Comparison of ENCODE assay signal across 9 mouse cellular contexts in genomic region chr11:6768599-6769436, GRCm38 (mm10).
A peak's percentile ranks its signal among the peaks of the same experiment; 100 is the strongest.
DNase-seq lines count a peak whose midpoint lies in the region; ATAC-seq and TF ChIP-seq lines count a peak whose summit lies in the region.
"Had no signal": no experiment of that assay in that cellular context is flagged by ENCODE, and none has a peak within 500 bp of the region (broad histone marks: within the 10 kb centered on the region; RNA-seq: fewer than 3 reads in every experiment).

No protein-coding gene starts in this region.

- no peak overlapping the region for H3K9ac ChIP-seq in embryonic facial prominence, embryonic 14.5 days (ENCODE audit: low read depth, low read length)
- no peak overlapping the region for H3K9ac ChIP-seq in kidney, embryonic 15.5 days
- H3K9ac ChIP-seq in liver, adult 2 months (ENCODE audit: low read depth, low read length): no peak overlapping the region
- H3K9ac ChIP-seq in neural tube, embryonic 12.5 days: no peak overlapping the region
- no peak overlapping the region for H3K9ac ChIP-seq in stomach, embryonic 14.5 days (replicated peaks; ENCODE audit: low read depth, low read length)
- H3K9ac ChIP-seq: embryonic facial prominence, embryonic 15.5 days had no signal

- no peak for TF ChIP-seq POLR2A in bone marrow, adult 2 months (IDR thresholded peaks at IDR 0.05; ENCODE audit: borderline replicate concordance, control insufficient read depth, low read depth, low read length)
- TF ChIP-seq POLR2A in liver, adult 2 months (IDR thresholded peaks at IDR 0.05; ENCODE audit: extremely low read depth, insufficient read depth, low read length): no peak

- no peaks in the 10 kb centered on the region for H3K27me3 ChIP-seq in embryonic facial prominence, embryonic 14.5 days (replicated peaks; ENCODE audit: control insufficient read depth, insufficient read depth, low read length)
- 0 out of 2 replicates have a peak, but pooled peaks cover 3% of the 10 kb centered on the region for H3K27me3 ChIP-seq in heart, embryonic 10.5 days (ENCODE audit: insufficient read depth, poor library complexity, severe bottlenecking)
- H3K27me3 ChIP-seq in kidney, embryonic 15.5 days: no peaks in the 10 kb centered on the region
- no peaks in the 10 kb centered on the region for H3K27me3 ChIP-seq in liver, adult 2 months (ENCODE audit: control insufficient read depth, insufficient read depth, low read length)
- peaks cover 5% of the 10 kb centered on the region; the same call in 1 of the 2 replicates for H3K27me3 ChIP-seq in neural tube, embryonic 12.5 days (replicated peaks)
- H3K27me3 ChIP-seq in stomach, embryonic 14.5 days (ENCODE audit: control insufficient read depth, insufficient read depth, low read length): no peaks in the 10 kb centered on the region
- H3K27me3 ChIP-seq: embryonic facial prominence, embryonic 15.5 days had no signal

- 49% methylated on average over 22 of the region's 22 CpGs for WGBS in bone marrow, adult 2 months
- WGBS in embryonic facial prominence, embryonic 14.5 days: 52% methylated on average over 22 of the region's 22 CpGs
- WGBS in heart, embryonic 10.5 days: 49% methylated on average over 22 of the region's 22 CpGs
- 54% methylated on average over 22 of the region's 22 CpGs for WGBS in kidney, embryonic 15.5 days
- WGBS in liver, adult 2 months: 55% methylated on average over 22 of the region's 22 CpGs
- 48% methylated on average over 22 of the region's 22 CpGs for WGBS in neural tube, embryonic 12.5 days
- WGBS in stomach, embryonic 14.5 days: 48% methylated on average over 22 of the region's 22 CpGs

- peak; percentile 87 for DNase-seq in CD4-positive, CD25-positive, alpha-beta regulatory T cell, adult 2 months (ENCODE audit: low read depth, low spot score)
- DNase-seq in embryonic facial prominence, embryonic 14.5 days (ENCODE audit: low spot score): peak; percentile 45
- DNase-seq in heart, embryonic 10.5 days (ENCODE audit: low spot score): peak; percentile 73
- no peak for DNase-seq in liver, adult 2 months (ENCODE audit: extremely low read depth, low read depth, low spot score)

- no peaks in the 10 kb centered on the region for H3K36me3 ChIP-seq in embryonic facial prominence, embryonic 14.5 days (ENCODE audit: control insufficient read depth, insufficient read depth, low read length)
- no peaks in the 10 kb centered on the region for H3K36me3 ChIP-seq in heart, embryonic 10.5 days
- H3K36me3 ChIP-seq in kidney, embryonic 15.5 days: no peaks in the 10 kb centered on the region
- H3K36me3 ChIP-seq in liver, adult 2 months (ENCODE audit: control insufficient read depth, insufficient read depth, low read length): no peaks in the 10 kb centered on the region
- H3K36me3 ChIP-seq in neural tube, embryonic 12.5 days: no peaks in the 10 kb centered on the region
- H3K36me3 ChIP-seq in stomach, embryonic 14.5 days (ENCODE audit: control insufficient read depth, insufficient read depth, low read length): no peaks in the 10 kb centered on the region
- H3K36me3 ChIP-seq: embryonic facial prominence, embryonic 15.5 days had no signal

- peak; percentile 86 for TF ChIP-seq CTCF in bone marrow, adult 2 months (IDR thresholded peaks at IDR 0.05; ENCODE audit: control insufficient read depth, insufficient read depth, low read length)
- TF ChIP-seq CTCF in liver, adult 2 months (IDR thresholded peaks at IDR 0.05; ENCODE audit: low read depth, low read length): peak; percentile 93

- ATAC-seq in embryonic facial prominence, embryonic 14.5 days (ENCODE audit: low read depth): peak; percentile 69; the same call in 1 of the 2 replicates
- peak; percentile 63; the same call in 1 of the 2 replicates for ATAC-seq in kidney, embryonic 15.5 days (replicated peaks; ENCODE audit: low FRiP score)
- ATAC-seq in neural tube, embryonic 12.5 days (ENCODE audit: low FRiP score, low read depth): peak; percentile 57; the same call in 1 of the 2 replicates
- ATAC-seq in stomach, embryonic 14.5 days (ENCODE audit: insufficient number of reproducible peaks, insufficient read depth, low FRiP score, low read depth): peak; percentile 61; the same call in 1 of the 2 replicates

- H3K27ac ChIP-seq in bone marrow, adult 2 months (ENCODE audit: control insufficient read depth, insufficient read depth, low read depth, low read length, poor library complexity): no peak overlapping the region
- no peak overlapping the region for H3K27ac ChIP-seq in embryonic facial prominence, embryonic 14.5 days (replicated peaks; ENCODE audit: low read depth, low read length)
- H3K27ac ChIP-seq in heart, embryonic 10.5 days: no peak overlapping the region
- H3K27ac ChIP-seq in kidney, embryonic 15.5 days: no peak overlapping the region
- H3K27ac ChIP-seq in liver, adult 2 months (replicated peaks; ENCODE audit: insufficient read depth, low read depth, low read length): no peak overlapping the region
- no peak overlapping the region for H3K27ac ChIP-seq in neural tube, embryonic 12.5 days
- H3K27ac ChIP-seq in stomach, embryonic 14.5 days (ENCODE audit: low read length): no peak overlapping the region
- H3K27ac ChIP-seq: embryonic facial prominence, embryonic 15.5 days had no signal

- no peak overlapping the region for H3K4me3 ChIP-seq in bone marrow, adult 2 months (replicated peaks; ENCODE audit: control insufficient read depth, low read depth, low read length)
- H3K4me3 ChIP-seq in embryonic facial prominence, embryonic 14.5 days (ENCODE audit: low read depth, low read length): no peak overlapping the region
- no peak overlapping the region for H3K4me3 ChIP-seq in heart, embryonic 10.5 days
- no peak overlapping the region for H3K4me3 ChIP-seq in kidney, embryonic 15.5 days (replicated peaks)
- no peak overlapping the region for H3K4me3 ChIP-seq in liver, adult 2 months (ENCODE audit: insufficient read depth, low read depth, low read length)
- H3K4me3 ChIP-seq in neural tube, embryonic 12.5 days: no peak overlapping the region
- no peak overlapping the region for H3K4me3 ChIP-seq in stomach, embryonic 14.5 days (ENCODE audit: low read depth, low read length)
- H3K4me3 ChIP-seq: embryonic facial prominence, embryonic 15.5 days had no signal

- H3K79me2 ChIP-seq in liver, adult 2 months (ENCODE audit: control insufficient read depth, insufficient read depth, low read length): no peaks in the 10 kb centered on the region

- H3K9me3 ChIP-seq in embryonic facial prominence, embryonic 14.5 days (ENCODE audit: control insufficient read depth, low read length): no peaks in the 10 kb centered on the region
- no peaks in the 10 kb centered on the region for H3K9me3 ChIP-seq in heart, embryonic 10.5 days
- no peaks in the 10 kb centered on the region for H3K9me3 ChIP-seq in kidney, embryonic 15.5 days (replicated peaks)
- no peaks in the 10 kb centered on the region for H3K9me3 ChIP-seq in neural tube, embryonic 12.5 days
- no peaks in the 10 kb centered on the region for H3K9me3 ChIP-seq in stomach, embryonic 14.5 days (ENCODE audit: control insufficient read depth, low read depth, low read length)
- H3K9me3 ChIP-seq: embryonic facial prominence, embryonic 15.5 days had no signal

- no peak overlapping the region for H3K4me2 ChIP-seq in embryonic facial prominence, embryonic 14.5 days (ENCODE audit: low read depth, low read length)
- no peak overlapping the region for H3K4me2 ChIP-seq in kidney, embryonic 15.5 days
- H3K4me2 ChIP-seq in neural tube, embryonic 12.5 days (replicated peaks): 0 out of 2 replicates have a peak overlapping the region, but pooled peaks have one; percentile 9
- no peak overlapping the region for H3K4me2 ChIP-seq in stomach, embryonic 14.5 days (replicated peaks; ENCODE audit: low read depth, low read length)
- H3K4me2 ChIP-seq: embryonic facial prominence, embryonic 15.5 days had no signal

- no peaks in the 10 kb centered on the region for H3K4me1 ChIP-seq in bone marrow, adult 2 months (ENCODE audit: control insufficient read depth, insufficient read depth, low read length)
- H3K4me1 ChIP-seq in embryonic facial prominence, embryonic 14.5 days (ENCODE audit: control insufficient read depth, insufficient read depth, low read length): no peaks in the 10 kb centered on the region
- H3K4me1 ChIP-seq in heart, embryonic 10.5 days: peaks cover 4% of the 10 kb centered on the region; the same call in 1 of the 2 replicates
- 0 out of 2 replicates have a peak, but pooled peaks cover 4% of the 10 kb centered on the region for H3K4me1 ChIP-seq in kidney, embryonic 15.5 days
- H3K4me1 ChIP-seq in liver, adult 2 months (ENCODE audit: control insufficient read depth, insufficient read depth, low read length): no peaks in the 10 kb centered on the region
- no peaks in the 10 kb centered on the region for H3K4me1 ChIP-seq in neural tube, embryonic 12.5 days
- H3K4me1 ChIP-seq in stomach, embryonic 14.5 days (ENCODE audit: control insufficient read depth, insufficient read depth, low read length): no peaks in the 10 kb centered on the region
- H3K4me1 ChIP-seq: embryonic facial prominence, embryonic 15.5 days had no signal
